Mouse (Mus musculus) gastrocnemius, adult 2 months (tissue): Measurements from ENCODE around the gene Myrip. TPM values are rescaled to one million over a fixed set of nuclear protein-coding genes. Genes with fewer than 3 reads are reported as not detected.

Experiments
- DNase-seq: peaks from one replicate; pipeline ENCODE4 v3.0.0; 2022
- H3K27ac ChIP-seq: fragments of 200-600 bp; 2 replicates; pipeline ENCODE4 v1.8.1; 2022; ENCODE audit warnings: mild to moderate bottlenecking
- H3K4me3 ChIP-seq: fragments of 200-600 bp; 2 replicates; pipeline ENCODE4 v1.8.1; 2022; ENCODE audit warnings: mild to moderate bottlenecking, moderate library complexity
- CTCF ChIP-seq: fragments of 200-600 bp; IDR thresholded peaks from 2 replicates; pipeline ENCODE4 v1.8.1; 2022; ENCODE audit warnings: antibody characterized with exemption, mild to moderate bottlenecking, moderate library complexity
- intact Hi-C: fragments of 180-260 bp; cut with DNase I; formaldehyde crosslinking; loops from one replicate; pipeline ENCODE4 v1.15.1; 2025
- total RNA-seq, 2 experiments: library from RNA; stranded (reverse); gene quantifications; 2 replicates each; pipeline ENCODE4 v1.2.3; 2021

The Myrip gene
- total RNA-seq, 2 experiments from 2014 or later = 0.98 to 1.2 TPM

DNA sequence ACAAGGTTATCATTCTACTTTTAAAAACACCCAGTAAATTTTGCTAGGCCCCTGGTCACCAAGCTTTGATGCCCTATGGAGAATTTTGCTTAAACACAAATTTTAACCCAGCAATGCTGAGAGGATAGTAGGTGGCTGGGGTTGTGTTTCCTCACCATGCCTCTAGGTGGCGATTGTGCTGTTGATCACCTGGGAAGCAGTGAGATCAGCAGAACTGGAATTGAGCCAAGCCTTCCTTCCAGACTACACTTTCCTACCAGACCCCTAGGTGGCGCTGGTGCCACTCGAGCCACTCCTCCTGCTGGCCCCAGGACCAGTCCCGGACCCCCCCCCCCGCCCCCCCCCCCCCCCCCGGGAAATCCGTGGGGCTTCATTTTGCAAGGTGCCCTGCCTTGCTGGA, 114.2 kb downstream of the Myrip start:
- Histone ChIP-seq H3K27ac (no peak overlapping the region), H3K4me3 (no peak overlapping the region)
- peak; percentile 75 for TF ChIP-seq CTCF
- intact Hi-C loops = no loop called here
- peak; percentile 68 for DNase-seq

DNA sequence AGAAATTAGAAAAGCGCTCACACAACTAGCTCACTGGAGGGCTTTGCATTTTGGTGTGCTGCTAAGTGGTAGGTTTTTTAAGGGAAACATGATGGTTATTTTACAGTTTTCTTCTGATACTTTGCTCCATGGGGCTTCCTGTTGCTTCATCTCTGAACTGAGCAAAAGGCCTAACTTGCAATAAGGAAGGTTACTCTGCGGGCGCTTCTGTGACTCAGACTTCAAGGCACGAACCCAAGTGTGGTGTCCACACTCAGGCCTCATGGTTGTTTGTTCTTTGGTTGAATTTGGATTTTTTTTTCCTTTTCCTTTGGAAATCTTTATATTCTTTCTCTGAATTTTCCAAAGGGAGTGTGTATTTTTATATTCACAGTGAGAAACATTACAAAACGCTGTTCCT, 114.8 kb downstream of the Myrip start:
- intact Hi-C loops = no loop called here
- TF ChIP-seq CTCF = no peak
- no peak overlapping the region for H3K4me3 ChIP-seq

GRCm38 (mm10) chr9:120416729-120417128, 115.4 kb downstream of the Myrip start:
- DNase-seq = no peak
- Histone ChIP-seq H3K27ac (no peak overlapping the region), H3K4me3 (no peak overlapping the region)
- TF ChIP-seq CTCF = no peak
- intact Hi-C loops = no loop called here

More for the DNA sequence above, 114.8 kb downstream of the Myrip start:
- DNase-seq = no peak
- no peak overlapping the region for H3K27ac ChIP-seq

DNA sequence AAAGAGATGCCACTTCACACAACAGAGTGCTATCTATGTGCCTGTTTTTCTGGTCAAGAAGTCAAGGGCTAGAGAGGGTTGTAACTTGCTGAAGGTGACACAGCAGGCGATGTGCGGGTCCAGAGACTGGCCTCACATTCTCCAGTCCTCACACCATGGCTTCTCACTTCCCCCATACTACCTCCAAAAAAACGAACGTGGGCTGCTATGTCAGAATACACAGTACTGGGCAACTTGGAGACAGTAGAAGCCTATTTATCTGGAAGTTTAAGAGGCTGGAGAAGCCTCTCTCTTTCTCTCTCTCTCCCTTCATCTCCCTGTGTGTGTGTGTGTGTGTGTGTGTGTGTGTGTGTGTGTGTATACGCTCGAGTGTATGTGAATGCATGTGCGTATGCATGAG, 117.3 kb downstream of the Myrip start:
- H3K27ac ChIP-seq = no peak overlapping the region
- no peak for TF ChIP-seq CTCF
- no peak for DNase-seq
- intact Hi-C loops = no loop called here
- no peak overlapping the region for H3K4me3 ChIP-seq

DNA sequence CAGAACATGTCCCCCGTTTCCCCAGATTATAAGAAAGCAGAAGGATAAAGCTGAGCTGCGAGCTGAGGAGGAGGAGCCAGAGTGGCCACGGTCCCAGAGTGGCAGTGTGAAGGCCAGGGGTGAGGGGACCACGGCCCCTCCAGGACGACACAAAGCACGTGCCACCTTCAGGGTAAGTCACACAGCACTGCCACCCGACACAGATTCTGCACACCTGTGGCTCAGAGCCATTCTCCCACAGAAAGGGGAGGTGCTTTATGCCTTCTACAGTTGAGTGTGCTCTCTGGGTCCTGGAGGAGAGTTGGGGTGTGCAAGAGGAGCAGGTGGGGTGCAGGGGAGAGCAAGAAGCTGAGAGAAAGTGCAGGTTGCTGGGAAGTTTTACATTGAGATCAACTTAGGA, 123.3 kb downstream of the Myrip start:
- no peak for TF ChIP-seq CTCF
- DNase-seq = no peak
- Histone ChIP-seq H3K4me3 (no peak overlapping the region), H3K27ac (no peak overlapping the region)
- intact Hi-C loops = no loop called here

DNA sequence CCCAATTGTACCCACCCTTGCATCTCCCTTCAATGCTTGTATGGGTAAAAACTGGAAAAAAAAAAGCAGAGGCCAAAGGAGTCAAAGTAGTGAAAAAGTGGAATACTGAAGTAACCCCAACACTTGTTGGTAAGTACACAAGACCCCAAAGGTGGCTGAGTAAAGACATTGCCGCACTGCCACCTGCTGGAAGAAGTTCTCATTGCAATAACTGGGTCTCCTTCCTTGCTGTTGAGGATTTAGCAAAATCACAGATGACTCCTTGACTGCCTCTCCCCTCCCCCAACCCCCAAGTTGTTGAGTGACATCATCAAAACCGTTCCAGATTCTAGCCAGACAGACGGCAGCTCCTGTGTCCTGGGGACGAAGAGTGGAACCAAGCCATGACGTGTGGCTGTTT, 124.5 kb downstream of the Myrip start:
- peak; percentile 46 for DNase-seq
- H3K4me3 ChIP-seq = no peak overlapping the region
- intact Hi-C loops = no loop called here
- no peak overlapping the region for H3K27ac ChIP-seq
- peak; percentile 75 for TF ChIP-seq CTCF

DNA sequence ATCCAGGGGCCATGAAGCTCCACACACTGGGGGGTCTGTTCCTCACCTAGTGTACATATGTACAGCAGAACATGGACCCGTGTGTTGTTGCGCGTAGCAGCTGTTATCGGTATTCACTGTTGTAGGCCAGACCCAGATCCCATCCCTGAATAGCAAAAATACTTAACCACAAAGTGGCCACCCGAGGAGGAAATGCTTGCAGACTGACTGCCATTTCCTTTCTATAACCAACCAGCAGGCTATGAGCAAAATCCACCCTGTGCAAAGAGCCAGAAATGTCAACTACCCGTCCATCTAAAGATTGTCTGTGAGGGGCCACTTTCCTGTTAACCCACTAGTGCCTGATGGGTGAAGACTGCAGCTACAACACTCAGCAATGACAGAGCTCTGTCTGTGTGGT, 126.9 kb downstream of the Myrip start:
- DNase-seq = no peak
- H3K4me3 ChIP-seq = no peak overlapping the region
- intact Hi-C loops = no loop called here
- no peak for TF ChIP-seq CTCF
- no peak overlapping the region for H3K27ac ChIP-seq

- H3K4me3 ChIP-seq = no peak overlapping the region
- peak; percentile 100; the same call in 1 of the 2 replicates for TF ChIP-seq CTCF
- H3K27ac ChIP-seq = no peak overlapping the region
- DNase-seq = peak; percentile 62
- intact Hi-C loops = loop anchor here (1.0 to 5.0 kb wide), 2 partner anchors 63 to 159 kb away; no protein-coding TSS in a partner anchor
Measured at GRCm38 (mm10) chr9:120433747-120434146, 132.4 kb downstream of the Myrip start.

DNA sequence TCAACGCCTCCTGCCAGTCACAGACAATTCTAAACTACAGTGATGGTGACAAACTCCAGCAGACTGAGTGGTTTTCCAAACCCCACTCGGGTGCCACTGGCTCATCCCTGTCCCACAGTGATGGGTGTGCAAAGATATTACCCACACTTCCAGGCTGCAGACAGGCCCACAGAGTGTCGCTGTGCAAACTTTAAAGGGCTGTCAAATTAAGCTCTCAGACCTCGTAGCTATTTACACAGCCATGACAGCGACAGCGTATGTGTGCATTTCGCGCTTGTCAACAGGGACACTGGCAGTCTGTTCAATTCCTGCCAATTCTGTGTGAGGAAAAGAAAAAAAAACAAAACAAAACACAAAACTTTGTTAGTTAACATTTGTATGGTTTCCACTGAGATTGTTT, 134.5 kb downstream of the Myrip start:
- no peak overlapping the region for H3K4me3 ChIP-seq
- no peak for TF ChIP-seq CTCF
- DNase-seq = no peak
- no peak overlapping the region for H3K27ac ChIP-seq
- intact Hi-C loops = no loop called here

- no peak overlapping the region for H3K4me3 ChIP-seq
- no peak for DNase-seq
- intact Hi-C loops = no loop called here
- no peak overlapping the region for H3K27ac ChIP-seq
- TF ChIP-seq CTCF = no peak
Measured at GRCm38 (mm10) chr9:120436854-120437253, 135.5 kb downstream of the Myrip start.

- intact Hi-C loops = no loop called here
- Histone ChIP-seq H3K4me3 (no peak overlapping the region), H3K27ac (no peak overlapping the region)
- no peak for DNase-seq
- no peak for TF ChIP-seq CTCF
Measured at GRCm38 (mm10) chr9:120437266-120437876, 136.1 kb downstream of the Myrip start.

GRCm38 (mm10) chr9:120438350-120438749, 137.0 kb downstream of the Myrip start:
- DNase-seq = no peak
- TF ChIP-seq CTCF = no peak
- no peak overlapping the region for H3K27ac ChIP-seq
- H3K4me3 ChIP-seq = no peak overlapping the region
- intact Hi-C loops = no loop called here

DNA sequence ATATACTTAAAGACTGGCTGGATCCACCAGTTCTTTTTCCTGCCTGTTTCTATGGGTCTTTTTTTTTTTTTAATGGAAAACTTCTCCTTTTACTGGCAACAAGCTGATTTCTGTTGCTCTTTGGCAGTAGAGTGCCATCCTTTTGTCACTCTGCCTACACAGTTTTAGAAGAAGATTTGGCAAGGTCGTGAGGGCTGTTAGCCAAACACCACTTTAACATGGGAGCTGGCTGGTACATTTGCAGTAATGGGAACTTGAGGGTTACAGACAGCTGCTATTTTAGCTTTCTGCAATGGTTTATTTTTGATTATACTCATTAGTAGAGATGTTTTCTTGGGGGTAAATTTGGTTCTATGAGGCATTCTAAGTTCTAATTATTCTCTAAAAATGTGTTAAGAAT, 137.5 kb downstream of the Myrip start:
- no peak for DNase-seq
- TF ChIP-seq CTCF = no peak
- Histone ChIP-seq H3K27ac (no peak overlapping the region), H3K4me3 (no peak overlapping the region)
- intact Hi-C loops = no loop called here

DNA sequence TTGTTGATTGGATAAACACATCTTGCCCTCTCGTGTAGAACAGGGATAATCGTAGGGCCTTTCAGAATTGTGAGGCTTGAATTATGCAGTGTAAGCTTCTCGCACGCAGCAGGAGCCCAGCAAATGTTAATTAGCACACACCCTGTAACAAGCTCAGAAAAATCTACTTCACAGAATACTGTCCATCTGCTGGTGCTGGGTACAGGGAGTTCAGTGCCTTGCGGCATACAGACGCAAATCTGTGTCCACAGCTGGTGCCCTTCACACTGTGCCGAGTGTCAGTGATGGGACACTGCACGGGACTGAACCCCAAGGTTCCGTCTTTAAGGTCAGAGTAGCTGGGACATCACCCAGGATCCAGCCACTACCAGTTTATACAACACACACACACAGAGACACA, 143.3 kb downstream of the Myrip start:
- no peak overlapping the region for H3K4me3 ChIP-seq
- intact Hi-C loops = no loop called here
- DNase-seq = no peak
- no peak overlapping the region for H3K27ac ChIP-seq
- no peak for TF ChIP-seq CTCF
